Mouse (Mus musculus) adipocyte (in vitro differentiated cells): ENCODE results near the gene Sesn2.
"Not testable (repeated sequence)": the region's sequence is repeated elsewhere in the genome, so short reads cannot be mapped to it uniquely, and the experiment has no call there.

Experiments used
- DNase-seq: peaks from one replicate; pipeline ENCODE4 v3.0.0-alpha.2; 2016; ENCODE audit warnings: low spot score

The Sesn2 gene

DNA sequence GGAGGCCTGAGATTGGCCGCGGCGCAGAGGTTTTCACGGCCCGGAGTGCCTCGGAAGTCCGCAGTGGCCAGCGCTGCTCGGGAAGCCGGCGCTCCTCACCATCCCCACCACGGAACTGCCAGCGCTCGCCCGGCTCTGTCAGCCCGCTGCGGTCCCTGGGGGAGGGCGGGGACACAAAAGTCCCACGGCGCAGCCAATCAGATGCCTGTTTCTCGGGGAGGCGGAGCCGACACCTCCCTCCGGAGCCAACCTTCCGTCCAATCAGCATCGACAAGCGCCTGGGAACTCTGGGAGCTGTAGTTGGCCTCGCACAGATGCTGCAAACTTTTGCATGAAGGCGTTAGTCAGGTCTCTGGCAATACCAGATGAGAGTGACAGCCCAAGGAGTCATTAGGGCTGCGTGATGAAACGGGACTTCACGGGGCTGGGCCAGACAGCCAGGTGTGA, at the start of gene Sesn2:
Gene Sesn2, minus strand, starts transcription at position 150 of the 447 bp plus-strand sequence.
- DNase-seq, result peak; percentile 98

DNA sequence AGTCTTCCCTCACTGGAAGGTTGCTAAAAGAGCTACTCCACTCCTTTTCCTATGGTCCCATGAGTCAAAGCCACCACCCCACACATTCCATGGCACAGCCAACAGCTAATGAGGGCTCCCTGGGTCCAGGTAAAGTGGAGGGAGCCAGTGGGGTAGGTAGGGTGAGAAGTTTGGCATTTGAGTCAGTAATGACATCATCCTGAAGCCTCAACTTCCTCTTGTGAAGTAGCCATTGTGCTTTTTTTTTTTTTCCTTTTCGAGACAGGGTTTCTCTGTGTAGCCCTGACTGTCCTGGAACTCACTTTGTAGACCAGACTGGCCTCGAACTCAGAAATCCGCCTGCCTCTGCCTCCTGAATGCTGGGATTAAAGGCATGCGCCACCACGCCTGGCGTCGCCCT, 45.2 kb upstream of the Sesn2 start:
- not testable (repeated sequence) for DNase-seq

DNA sequence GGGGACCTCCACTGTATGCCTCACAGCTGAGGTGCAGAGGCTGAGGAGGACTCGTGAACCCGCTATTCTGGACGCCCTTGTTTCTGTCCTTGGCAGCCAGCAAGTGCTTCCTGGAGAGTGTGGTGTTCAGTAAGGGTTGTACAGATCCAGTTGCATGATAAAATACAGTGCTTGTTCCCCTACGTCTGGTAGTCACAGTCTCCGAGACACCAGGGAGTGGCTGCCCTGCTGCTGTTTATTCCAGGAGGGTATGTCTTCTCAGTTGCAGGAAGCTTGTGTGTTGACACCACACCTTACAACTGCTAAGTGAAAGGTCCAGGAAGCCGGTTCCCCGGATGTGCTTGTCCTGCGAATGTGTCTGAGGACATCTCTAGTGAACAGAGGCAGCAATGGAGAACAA, 44.4 kb upstream of the Sesn2 start:
- DNase-seq, result no peak

DNA sequence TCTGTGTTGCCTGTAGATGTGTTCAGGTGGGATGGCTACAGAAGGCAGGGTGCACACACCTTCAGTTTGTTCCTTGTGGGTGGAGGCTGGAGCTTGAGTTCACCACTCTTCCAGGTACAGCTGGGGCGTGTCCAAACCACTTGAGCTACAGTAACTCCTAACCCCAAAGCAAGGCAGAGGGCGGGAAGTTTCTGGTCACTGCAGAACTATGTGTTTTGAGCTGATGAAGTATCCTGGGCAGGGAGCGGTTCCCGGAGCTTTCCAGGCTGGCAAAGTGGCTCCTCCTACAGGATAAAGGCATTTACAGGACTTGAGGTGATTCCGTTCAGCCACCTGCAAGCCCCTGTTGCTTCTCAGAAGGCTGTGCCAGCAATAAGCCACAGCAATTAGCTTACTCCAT, 43.9 kb upstream of the Sesn2 start:
- no peak for DNase-seq

DNA sequence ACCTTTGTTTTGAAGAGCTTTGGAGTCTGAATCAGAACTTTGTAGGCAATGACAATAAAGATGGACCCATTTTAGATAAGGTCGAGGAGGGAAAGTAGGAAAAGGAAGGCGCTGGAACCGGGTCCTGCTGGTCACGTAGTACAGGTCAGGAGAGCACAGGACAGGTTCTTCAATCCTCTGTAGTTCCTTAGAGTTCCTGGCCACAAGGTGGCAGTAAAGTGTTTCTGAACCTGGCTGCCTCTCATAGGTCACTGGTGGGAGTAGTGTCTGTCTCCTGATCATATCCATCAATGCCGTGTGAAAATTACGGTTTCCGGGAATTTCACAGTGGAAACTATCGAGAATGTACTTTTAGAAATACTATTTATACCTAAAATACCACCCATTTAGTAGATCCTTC, 35.5 kb upstream of the Sesn2 start:
- peak; percentile 74 for DNase-seq

DNA sequence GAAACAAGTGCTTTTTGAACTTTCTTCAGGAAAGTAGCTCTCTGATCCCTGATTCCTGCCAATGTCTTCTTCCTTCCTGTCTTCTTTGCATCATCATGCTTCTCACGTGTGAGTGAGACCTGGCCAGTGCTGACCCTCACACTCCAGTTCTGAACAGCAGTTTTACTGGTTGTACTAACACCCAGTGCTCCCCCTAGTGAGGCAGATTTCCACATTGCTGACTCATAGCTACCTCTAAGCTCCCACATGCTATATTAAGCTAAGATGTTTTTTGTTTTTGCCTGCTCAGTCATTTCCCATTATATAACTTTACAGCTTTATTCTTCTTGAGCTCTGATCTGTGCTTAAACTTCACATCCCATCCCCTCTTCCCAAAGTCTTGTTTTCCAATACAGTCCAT, 32.4 kb upstream of the Sesn2 start:
- no peak for DNase-seq

DNA sequence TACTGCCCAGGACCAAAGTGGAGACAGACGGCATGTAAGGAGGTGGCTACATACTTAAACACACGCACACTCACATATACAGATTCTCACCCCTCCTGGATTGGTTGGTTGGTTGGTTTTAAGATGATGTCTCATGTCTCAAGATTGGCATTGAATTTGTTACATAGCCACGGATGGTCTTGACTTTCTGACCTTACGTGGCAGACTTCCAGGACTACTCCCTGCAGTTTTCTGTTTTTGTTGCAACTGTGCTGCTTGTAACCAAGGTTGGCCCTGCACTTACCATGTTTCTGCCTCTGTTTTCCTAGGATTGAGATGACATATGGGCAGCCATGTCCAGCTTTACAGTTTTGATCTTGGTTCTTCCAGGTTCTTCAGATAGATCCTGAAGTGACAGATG, 31.1 kb upstream of the Sesn2 start:
- DNase-seq, result no peak

DNA sequence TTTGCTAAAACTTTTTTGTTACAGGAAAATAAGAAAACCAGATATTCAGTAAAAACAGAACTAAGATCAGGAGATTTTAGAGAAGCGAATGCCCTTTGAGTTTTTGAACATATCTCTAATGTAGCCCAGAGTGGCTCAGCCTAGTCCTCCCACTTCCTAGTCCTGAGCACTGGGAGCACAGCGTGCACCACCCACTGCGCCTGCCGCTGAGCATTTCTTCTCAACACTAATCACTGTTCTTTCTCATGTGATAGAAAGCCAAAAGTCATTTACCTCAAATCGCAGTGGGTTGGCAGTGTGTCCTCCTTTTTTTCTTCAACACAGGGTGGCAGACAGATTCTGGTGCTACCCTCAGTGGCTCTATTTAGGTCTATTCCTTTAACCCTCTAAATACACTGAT, 29.2 kb upstream of the Sesn2 start:
- no peak for DNase-seq

DNA sequence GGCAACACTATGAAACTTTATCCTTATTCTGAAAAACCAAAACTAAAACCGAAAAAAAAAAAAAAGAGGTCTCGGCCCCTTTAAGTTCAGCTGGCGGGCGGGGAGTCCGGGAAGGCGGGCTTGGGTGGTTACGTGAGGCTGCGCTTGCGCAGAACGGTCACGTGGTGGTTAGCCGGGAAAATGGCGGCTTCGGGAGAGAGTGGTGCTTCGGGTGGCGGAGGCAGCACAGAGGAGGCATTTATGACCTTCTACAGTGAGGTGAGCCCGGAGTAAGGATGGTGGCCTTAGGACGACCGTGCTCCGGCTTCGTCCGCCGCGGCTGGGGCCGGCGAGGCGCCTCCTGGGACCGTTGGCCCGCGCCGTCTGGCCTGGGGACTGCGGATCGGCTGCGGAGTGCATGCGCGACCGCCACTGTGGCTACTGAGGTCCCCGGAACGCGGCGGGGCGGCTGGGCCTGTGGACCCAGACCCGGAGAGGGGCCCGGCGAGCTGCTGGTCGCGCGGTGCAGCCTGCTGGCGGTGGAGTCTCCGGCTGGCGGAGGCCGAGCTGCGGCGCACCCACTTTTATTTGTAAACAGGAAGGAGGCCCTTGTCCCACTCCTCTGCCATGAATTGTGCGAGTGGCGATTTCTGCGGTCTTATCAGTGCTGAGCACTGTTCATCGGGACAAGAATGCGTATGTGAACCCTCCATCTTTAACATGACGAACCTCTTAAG, 25.3 kb upstream of the Sesn2 start, which contains the start of gene Dnajc8:
Gene Dnajc8, plus strand, starts transcription at position 145 of the 716 bp plus-strand sequence.
- peak; percentile 95 for DNase-seq

DNA sequence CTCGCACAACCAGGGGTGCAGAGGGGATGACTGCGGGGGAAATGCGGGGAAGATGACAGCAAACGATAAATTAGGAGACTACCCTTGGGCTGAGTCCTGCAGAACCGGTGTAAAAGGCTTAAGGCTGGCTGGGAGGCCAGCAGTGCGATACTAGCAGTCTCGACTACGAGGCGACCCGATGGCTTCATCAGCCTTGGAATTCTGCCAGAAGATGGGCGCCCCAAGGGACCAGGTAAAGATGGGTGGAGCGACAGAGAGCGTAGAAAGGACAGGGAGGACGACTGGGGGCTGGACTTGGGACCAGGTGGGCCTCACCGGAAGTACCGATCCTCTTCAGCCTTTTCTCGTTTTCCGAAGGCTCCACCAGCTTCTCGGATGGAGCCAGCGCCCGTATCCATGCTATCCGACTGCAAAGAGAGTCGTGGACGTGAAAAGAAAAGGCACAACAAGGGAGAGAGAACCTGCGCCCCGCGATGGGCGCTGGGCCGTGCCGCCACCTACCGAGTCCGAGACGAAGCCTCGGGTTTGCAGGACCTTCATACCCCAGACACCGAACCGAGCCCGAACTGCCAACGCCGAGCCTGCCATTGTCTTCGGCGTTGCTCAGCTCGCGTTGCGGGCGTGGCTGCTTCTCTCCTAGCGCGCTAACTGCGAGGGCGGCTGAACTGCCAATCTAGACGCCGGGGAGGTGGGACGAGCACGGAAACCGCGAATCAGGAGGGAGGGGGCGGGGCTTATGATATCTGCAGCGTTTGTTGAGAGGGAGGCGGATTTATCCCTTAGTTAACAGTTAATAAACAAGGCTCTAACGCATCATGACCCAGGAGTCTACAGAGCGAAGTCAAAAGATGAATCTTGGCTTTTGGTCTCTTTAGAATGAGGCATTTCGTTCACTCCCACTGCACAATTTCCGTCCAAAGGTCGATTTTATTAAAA, 22.9 kb upstream of the Sesn2 start, which contains the start of gene Atpif1:
Gene Atpif1, minus strand, starts transcription at position 679 of the 936 bp plus-strand sequence.
- DNase-seq, result peak; percentile 96

DNA sequence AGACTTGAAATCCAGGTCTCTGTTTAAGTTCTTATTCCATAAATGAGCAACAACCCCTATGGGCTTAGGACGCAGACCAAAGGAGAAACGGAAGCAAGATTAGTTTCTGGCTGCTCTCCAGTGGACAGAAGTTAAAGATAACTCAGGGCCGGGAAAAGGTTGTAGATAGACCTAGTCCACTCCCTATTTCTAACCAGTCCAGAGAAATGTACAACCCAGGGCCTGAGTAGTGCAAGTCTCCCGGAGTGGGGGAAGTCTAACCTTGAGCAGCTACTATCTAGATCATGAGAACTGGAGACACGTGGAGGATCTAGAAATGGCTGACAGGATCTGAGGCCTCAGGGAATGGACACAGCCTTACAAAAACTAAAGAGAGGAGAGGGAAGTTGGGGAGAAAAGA, 22.2 kb upstream of the Sesn2 start:
- peak; percentile 27 for DNase-seq

DNA sequence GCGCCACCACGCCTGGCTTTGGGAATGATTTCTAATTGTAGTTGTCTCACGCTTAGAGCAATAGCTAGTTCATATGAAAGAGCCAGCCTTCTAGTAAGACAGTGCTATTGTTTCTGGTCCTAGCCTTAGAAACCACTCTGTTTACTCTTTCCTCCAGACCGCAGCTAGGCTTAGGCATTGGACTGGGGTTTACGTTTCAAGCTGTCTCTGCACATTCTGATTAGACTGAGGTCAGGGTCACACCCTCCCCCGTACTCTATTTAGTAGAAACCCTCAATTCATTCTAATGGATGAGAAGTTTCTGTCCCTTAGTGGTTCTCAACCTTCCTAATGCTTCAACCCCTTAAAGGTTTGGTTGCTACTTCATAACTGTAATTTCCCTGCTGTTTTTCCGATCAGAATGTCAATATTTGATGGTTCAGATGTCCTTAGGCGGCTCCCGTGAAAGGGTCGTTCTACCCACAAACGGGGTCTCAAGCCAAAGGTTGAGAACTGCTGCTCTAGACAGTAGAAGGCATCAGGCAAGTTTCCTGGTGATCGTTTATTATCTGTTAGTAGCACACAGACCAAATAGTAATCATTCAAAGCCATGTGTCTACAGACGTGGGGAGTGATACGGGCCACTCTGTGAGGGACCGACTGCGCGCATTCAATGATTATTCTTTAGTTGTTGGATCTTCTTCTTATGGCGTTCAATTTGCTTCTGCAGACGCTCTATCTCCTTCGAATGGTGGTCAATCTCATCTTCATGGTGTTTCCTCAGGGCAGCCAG, 19.9 kb upstream of the Sesn2 start:
- no peak for DNase-seq

DNA sequence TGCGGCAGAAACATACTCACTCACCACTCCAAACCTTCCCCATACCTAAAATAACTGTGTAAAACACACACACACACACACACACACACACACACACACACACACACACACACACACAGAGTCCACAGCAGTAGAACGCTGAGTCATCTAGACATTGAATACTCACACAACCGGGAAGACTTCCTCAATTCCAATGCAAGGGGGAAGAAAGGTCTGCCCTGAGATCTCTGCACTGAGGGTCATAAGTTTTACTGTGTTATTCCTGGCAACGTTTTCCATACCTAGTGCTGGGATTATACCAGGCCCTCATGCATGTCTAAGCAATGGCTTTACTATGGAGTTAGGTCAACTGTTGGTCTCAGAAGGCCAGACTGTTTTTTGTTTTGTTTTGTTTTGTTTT, 19.0 kb upstream of the Sesn2 start:
- DNase-seq, result no peak

DNA sequence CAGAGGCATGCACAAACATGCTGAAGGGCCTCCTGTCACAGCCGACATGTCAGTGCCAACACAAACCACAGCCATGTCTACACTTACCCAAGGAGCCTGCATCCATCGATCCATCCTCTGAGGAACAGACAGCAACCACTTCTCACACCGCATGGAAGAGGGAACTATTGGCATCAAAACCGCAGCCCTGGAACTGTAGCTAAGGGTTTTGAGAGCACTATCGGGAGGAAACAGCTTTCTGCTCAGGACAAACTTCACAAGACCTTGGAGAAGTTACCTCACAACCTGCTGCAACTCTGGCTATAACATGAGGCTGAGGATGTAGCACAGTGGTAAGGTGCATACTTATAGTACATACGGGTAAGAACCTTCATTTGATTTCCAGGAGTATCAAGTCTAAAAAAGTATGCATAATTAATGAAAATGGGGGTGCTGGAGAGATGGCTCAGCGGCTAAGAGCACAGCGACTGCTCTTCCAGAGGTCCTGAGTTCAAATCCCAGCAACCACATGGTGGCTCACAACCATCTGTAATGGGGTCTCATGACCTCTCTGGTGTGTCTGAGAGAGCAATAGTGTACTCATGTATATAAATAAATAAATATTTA, 17.7 kb upstream of the Sesn2 start:
- DNase-seq, result no peak

DNA sequence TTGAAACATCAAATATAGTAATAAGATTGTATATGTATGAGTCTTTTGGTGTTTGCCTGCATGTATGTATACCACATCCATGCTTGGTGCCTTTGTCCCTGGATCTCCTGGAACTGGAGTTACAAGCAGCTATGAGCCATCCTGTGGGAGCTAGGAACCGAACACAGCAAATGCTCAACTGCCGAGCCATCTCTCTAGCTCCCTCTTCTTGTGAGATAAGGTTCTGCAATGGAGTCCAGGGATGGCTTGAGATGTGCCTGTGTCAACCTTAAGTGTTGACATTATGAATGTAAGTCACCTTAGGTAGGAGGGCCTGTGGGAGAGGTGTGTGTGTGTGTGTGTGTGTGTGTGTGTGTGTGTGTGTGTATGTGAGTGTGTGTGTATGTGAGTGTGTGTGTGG, 16.4 kb upstream of the Sesn2 start:
- no peak for DNase-seq

DNA sequence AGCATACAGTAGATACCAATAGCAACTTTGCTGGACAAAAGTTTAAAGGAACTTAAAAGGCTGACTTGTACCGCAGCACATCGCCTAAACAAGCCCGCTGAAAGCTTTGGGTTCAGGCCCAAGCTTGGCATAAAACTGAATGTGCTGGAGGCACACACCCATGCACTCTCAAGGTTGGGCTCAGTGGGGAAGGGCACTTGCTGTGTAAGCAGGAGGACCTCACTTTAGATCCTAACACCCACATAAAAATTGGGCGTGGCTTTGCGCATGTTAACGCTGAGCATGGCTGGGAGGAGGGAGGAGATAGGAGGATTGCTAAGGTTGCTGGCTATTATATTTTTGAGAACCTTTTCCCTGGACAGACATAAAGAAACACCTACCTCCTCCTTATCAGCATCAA, 14.5 kb upstream of the Sesn2 start:
- DNase-seq, result no peak

DNA sequence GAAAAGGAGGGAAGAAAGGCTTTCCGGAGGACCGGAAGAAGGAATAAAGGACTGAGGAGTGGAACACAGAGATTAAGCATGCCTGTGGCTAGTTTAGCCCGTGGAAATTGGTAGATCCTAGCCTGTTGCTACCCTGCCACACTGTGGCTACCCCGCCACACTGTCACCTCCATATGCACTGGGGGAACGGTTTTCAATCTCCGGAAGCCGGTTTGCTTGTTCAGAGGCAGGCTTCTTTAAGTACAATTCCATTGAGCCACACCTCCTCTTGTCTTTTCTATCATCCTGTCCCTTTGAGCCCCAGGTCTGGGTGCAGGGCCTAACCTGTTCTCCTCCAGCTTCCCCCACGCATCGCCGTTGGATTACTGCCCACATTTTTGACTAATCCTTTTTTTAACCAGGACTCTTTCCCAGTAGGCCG, 14.0 kb upstream of the Sesn2 start:
- DNase-seq, result no peak

DNA sequence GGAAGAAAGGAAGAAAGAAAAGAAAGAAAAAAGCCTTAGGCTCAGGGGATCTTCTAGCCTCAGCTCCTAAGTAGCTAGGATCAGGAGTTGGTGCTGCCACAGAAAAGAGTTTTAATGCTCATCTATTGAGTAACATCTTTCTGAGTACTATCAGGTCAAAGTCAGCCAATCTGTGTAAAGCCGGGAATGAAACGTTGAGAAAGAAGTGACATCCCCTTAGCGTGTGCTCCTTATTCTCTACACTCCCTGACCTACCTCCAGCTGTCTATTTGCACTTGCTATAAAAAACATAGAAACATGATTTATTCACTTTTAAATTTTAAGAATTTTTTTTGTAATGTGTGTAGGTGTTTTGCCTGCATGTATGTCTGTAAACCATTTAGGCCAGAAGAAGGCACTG, 8.9 kb upstream of the Sesn2 start:
- no peak for DNase-seq

DNA sequence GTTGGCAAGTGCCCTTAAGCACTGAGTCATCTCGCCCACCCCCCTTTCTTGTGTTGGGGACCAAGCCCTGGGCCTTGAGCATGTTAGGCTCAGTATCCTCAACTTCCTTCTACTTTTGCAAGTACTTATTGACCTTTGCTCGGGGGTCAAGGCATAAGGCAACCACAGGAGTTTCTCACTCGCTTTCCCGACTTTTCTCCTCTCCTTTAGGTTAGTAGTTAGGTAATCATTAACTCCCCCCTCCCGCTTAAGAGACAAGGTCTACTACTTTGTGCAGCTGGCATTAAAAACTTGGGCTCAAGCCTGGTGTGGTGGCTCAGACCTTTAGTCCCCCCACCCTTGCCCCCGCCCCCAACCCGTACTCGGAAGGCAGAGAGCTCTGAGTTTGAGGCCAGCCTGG, 7.8 kb upstream of the Sesn2 start:
- DNase-seq, result no peak

DNA sequence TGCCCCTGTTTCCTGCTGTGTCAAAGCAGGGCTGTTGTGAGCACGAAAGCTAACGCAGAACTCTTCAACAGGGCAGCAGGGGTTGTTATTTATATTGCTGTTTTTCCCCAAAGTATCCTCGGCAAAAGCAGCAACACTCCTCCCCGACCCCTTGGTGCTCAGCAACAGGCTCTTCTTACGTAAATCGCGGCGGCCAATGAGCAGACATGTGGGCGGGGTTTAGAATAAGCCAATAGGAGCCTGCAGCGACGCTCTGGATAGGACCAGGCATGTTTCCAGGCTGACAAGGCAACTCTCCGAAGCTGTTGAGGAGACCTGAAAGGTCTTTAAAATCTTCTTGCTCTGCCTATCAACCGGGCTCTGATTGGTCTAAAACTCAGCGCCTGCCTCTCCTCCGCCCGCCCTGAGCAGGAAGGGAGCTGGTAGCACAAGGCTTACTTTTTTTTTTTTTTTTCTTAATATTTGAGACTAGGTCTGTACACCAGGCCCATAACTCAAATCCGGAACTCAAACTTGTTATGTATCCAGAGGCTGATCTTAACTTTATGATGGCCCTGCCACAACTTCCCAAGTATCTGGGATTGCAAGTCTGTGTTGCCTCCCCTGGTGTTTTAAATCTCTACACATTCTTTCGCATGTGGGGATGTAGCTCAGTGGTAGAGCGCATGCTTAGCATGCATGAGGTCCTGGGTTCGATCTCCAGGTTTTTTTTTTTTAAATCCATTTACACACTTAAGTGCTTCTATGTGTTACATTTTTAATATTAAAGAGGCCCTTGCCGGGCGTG, 5.3 kb upstream of the Sesn2 start:
- peak; percentile 99 for DNase-seq

DNA sequence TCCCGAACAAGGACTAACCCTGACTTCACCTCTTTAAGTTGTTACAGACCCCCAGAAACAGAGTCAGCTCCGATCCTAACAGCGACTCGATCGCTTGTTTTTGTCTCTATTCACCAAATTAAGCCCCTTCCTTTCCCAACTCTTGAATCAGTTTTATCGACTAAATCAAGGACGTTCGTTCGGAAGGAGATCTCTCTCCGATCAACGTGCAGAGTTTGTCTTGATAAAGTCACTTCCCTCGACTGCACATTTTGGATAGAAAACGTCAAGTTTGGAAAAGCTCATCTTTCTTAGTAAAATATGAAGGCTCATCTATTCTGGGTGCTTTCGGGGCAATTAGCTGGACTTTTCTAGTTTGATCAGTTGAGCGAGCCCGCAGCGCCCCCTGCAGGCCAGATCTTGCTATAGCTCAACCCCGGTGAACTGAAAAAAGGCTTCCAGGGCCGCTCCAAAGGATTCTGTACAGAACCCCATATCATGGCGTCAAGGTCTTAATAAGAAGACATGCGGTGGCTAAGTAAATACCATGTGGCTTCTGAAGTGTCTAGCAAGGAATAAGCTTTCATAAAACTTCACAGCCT, 4.3 kb upstream of the Sesn2 start:
- DNase-seq, result peak; percentile 92
